In genomic region chr7:133003421-133003820, GRCm38 (mm10) we compare ENCODE assay signal across 8 mouse cellular contexts.
DNase-seq lines count a peak whose midpoint lies in the region; ATAC-seq and TF ChIP-seq lines count a peak whose summit lies in the region.

No protein-coding gene starts in this region.

- TF ChIP-seq CTCF in hindbrain, postnatal 0 days (IDR thresholded peaks at IDR 0.05; ENCODE audit: low read depth): peak; percentile 99

- DNase-seq in hindbrain, embryonic 10.5 days (ENCODE audit: low spot score): peak; percentile 54
- peak; percentile 37 for DNase-seq in brain, embryonic 18.5 days (ENCODE audit: low read depth, low spot score)
- DNase-seq in hindbrain, postnatal 0 days (ENCODE audit: low spot score): peak; percentile 91
- DNase-seq in left cerebral cortex, postnatal 4 days: peak; percentile 93

- no peaks in the 10 kb centered on the region for H3K9me3 ChIP-seq in hindbrain, embryonic 10.5 days
- H3K9me3 ChIP-seq in hindbrain, embryonic 16.5 days (ENCODE audit: control insufficient read depth, low read length): no peaks in the 10 kb centered on the region
- no peaks in the 10 kb centered on the region for H3K9me3 ChIP-seq in forebrain, embryonic 15.5 days
- no peaks in the 10 kb centered on the region for H3K9me3 ChIP-seq in hindbrain, postnatal 0 days (ENCODE audit: low read length)
- no peaks in the 10 kb centered on the region for H3K9me3 ChIP-seq in stomach, embryonic 15.5 days

- intact Hi-C loops in left cerebral cortex, postnatal 4 days (cut with DNase I): loop anchor here (10.0 kb wide), 1 partner anchor 349 kb away; no protein-coding TSS in a partner anchor

- WGBS in hindbrain, embryonic 10.5 days: 52% methylated on average over 3 of the region's 3 CpGs
- 23% methylated on average over 3 of the region's 3 CpGs for WGBS in hindbrain, embryonic 16.5 days
- WGBS in forebrain, embryonic 15.5 days: 25% methylated on average over 3 of the region's 3 CpGs
- 19% methylated on average over 3 of the region's 3 CpGs for WGBS in hindbrain, postnatal 0 days
- WGBS in stomach, embryonic 15.5 days: 12% methylated on average over 3 of the region's 3 CpGs

- no peak overlapping the region for H3K4me2 ChIP-seq in hindbrain, embryonic 16.5 days (ENCODE audit: low read length)
- no peak overlapping the region for H3K4me2 ChIP-seq in forebrain, embryonic 15.5 days (replicated peaks)
- no peak overlapping the region for H3K4me2 ChIP-seq in hindbrain, postnatal 0 days (ENCODE audit: low read depth, low read length)
- peak overlapping the region; percentile 24 for H3K4me2 ChIP-seq in myocyte (ENCODE audit: low read depth)
- no peak overlapping the region for H3K4me2 ChIP-seq in stomach, embryonic 15.5 days

- H3K27me3 ChIP-seq in hindbrain, embryonic 10.5 days (ENCODE audit: insufficient read depth, poor library complexity, severe bottlenecking): no peaks in the 10 kb centered on the region
- H3K27me3 ChIP-seq in hindbrain, embryonic 16.5 days (replicated peaks; ENCODE audit: control insufficient read depth, insufficient read depth, low read length): no peaks in the 10 kb centered on the region
- H3K27me3 ChIP-seq in forebrain, embryonic 15.5 days: no peaks in the 10 kb centered on the region
- no peaks in the 10 kb centered on the region for H3K27me3 ChIP-seq in hindbrain, postnatal 0 days (ENCODE audit: insufficient read depth, low read length)
- H3K27me3 ChIP-seq in myocyte (ENCODE audit: control insufficient read depth, insufficient read depth, insufficient read length): no peaks in the 10 kb centered on the region
- no peaks in the 10 kb centered on the region for H3K27me3 ChIP-seq in stomach, embryonic 15.5 days (replicated peaks)

- no peak for TF ChIP-seq POLR2A in myocyte (IDR thresholded peaks at IDR 0.05; ENCODE audit: insufficient read length, low read depth)

- H3ac ChIP-seq in myocyte (ENCODE audit: control insufficient read depth, insufficient read length): no peak overlapping the region

- no peak overlapping the region for H3K9ac ChIP-seq in hindbrain, embryonic 16.5 days (ENCODE audit: low read depth, low read length)
- H3K9ac ChIP-seq in forebrain, embryonic 15.5 days (replicated peaks): no peak overlapping the region
- no peak overlapping the region for H3K9ac ChIP-seq in hindbrain, postnatal 0 days (replicated peaks; ENCODE audit: low read length)
- no peak overlapping the region for H3K9ac ChIP-seq in stomach, embryonic 15.5 days

- H3K36me3 ChIP-seq in hindbrain, embryonic 10.5 days: peaks cover 64% of the 10 kb centered on the region
- H3K36me3 ChIP-seq in hindbrain, embryonic 16.5 days (ENCODE audit: control insufficient read depth, insufficient read depth, low read length): peaks cover 8% of the 10 kb centered on the region
- peaks cover 8% of the 10 kb centered on the region; the same call in 1 of the 2 replicates for H3K36me3 ChIP-seq in forebrain, embryonic 15.5 days
- H3K36me3 ChIP-seq in hindbrain, postnatal 0 days (ENCODE audit: insufficient read depth, low read length): peaks cover 8% of the 10 kb centered on the region; the same call in 1 of the 2 replicates
- no peaks in the 10 kb centered on the region for H3K36me3 ChIP-seq in myocyte (ENCODE audit: control insufficient read depth, insufficient read depth)
- peaks cover 6% of the 10 kb centered on the region; the same call in 1 of the 2 replicates for H3K36me3 ChIP-seq in stomach, embryonic 15.5 days

- H3K27ac ChIP-seq in hindbrain, embryonic 10.5 days: no peak overlapping the region
- no peak overlapping the region for H3K27ac ChIP-seq in hindbrain, embryonic 16.5 days (ENCODE audit: low read depth, low read length)
- H3K27ac ChIP-seq in forebrain, embryonic 15.5 days (replicated peaks): peak overlapping the region; percentile 46; the same call in 1 of the 2 replicates
- no peak overlapping the region for H3K27ac ChIP-seq in hindbrain, postnatal 0 days
- no peak overlapping the region for H3K27ac ChIP-seq in stomach, embryonic 15.5 days

- peaks cover 27% of the 10 kb centered on the region for H3K4me1 ChIP-seq in hindbrain, embryonic 10.5 days (replicated peaks)
- H3K4me1 ChIP-seq in hindbrain, embryonic 16.5 days (ENCODE audit: control insufficient read depth, insufficient read depth, low read depth, low read length): peaks cover 7% of the 10 kb centered on the region
- H3K4me1 ChIP-seq in forebrain, embryonic 15.5 days: peaks cover 35% of the 10 kb centered on the region
- H3K4me1 ChIP-seq in hindbrain, postnatal 0 days (ENCODE audit: insufficient read depth, low read length): 0 out of 2 replicates have a peak, but pooled peaks cover 7% of the 10 kb centered on the region
- H3K4me1 ChIP-seq in stomach, embryonic 15.5 days: peaks cover 33% of the 10 kb centered on the region

- no peak for ATAC-seq in hindbrain, embryonic 16.5 days
- peak; percentile 73 for ATAC-seq in forebrain, embryonic 15.5 days (replicated peaks)
- ATAC-seq in hindbrain, postnatal 0 days: peak; percentile 78; the same call in 1 of the 2 replicates
- 0 out of 2 replicates have a peak, but pooled peaks have one; percentile 28 for ATAC-seq in stomach, embryonic 15.5 days (ENCODE audit: insufficient read depth, low FRiP score, low read depth)

- peaks cover 18% of the 10 kb centered on the region for H3K79me2 ChIP-seq in myocyte (ENCODE audit: control insufficient read depth, insufficient read depth)

- no peak overlapping the region for H3K4me3 ChIP-seq in hindbrain, embryonic 10.5 days
- H3K4me3 ChIP-seq in hindbrain, embryonic 16.5 days (ENCODE audit: low read length): no peak overlapping the region
- no peak overlapping the region for H3K4me3 ChIP-seq in forebrain, embryonic 15.5 days
- no peak overlapping the region for H3K4me3 ChIP-seq in hindbrain, postnatal 0 days (ENCODE audit: low read length)
- H3K4me3 ChIP-seq in myocyte: no peak overlapping the region
- H3K4me3 ChIP-seq in stomach, embryonic 15.5 days (replicated peaks): no peak overlapping the region

TF ChIP-seq in myocyte, 11 proteins besides CTCF, POLR2A, EP300 and RAD21:
- TF ChIP-seq E2F4 (IDR thresholded peaks at IDR 0.05; ENCODE audit: insufficient read depth) (no peak), MYOG (IDR thresholded peaks at IDR 0.05; ENCODE audit: control insufficient read depth in 1 of 3, insufficient read depth in 1 of 3, insufficient read length in 2 of 3, low read depth in 2 of 3) (peak in 1 of 3 experiments; percentile 62), MYOD1 (IDR thresholded peaks at IDR 0.05; ENCODE audit: control insufficient read depth in 1 of 3, insufficient read length in 2 of 3, low read depth in 2 of 3) (peak in 1 of 3 experiments; percentile 19)

Comparison
In these comparisons a context has a peak if more than half of its experiments do, and no peak if none do; other contexts are left out.
1. DNase-seq: peak in every context shown above with its lines; median percentile 93 in left cerebral cortex, postnatal 4 days; 91 in hindbrain, postnatal 0 days; 54 in hindbrain, embryonic 10.5 days; 37 in brain, embryonic 18.5 days.